In the genomic region with DNA sequence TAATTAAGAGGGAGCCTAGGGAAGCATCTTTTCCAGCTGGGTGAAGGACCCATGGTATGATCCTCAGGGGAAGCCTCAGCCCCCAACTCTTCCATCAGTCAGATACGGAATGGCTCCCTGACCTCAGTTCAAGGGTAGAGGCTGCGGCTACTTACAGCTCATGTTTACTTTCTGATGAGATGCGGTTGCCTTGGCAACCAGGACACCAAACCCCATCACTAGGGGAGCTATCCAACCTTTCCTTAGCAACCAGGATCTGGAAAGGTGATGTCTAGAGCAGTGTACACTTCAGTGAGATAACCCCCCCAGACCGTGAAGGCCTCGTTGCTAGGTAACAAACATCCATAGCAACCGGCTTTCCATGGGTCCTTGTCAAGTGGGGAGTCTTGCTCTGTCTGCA, we compare ENCODE assay signal across 1 mouse cellular context.
TF ChIP-seq lines count a peak whose summit lies in the region.

No protein-coding gene starts in this region.

TF ChIP-seq in MEL, 35 proteins besides CTCF, POLR2A, EP300 and RAD21 (continued from another document):
- no peak for TF ChIP-seq CHD1 (IDR thresholded peaks at IDR 0.05; ENCODE audit: low read depth, low read length)
- TF ChIP-seq KAT2A (conservative IDR thresholded peaks at IDR 0.05; ENCODE audit: low read depth, low read length): no peak
- TF ChIP-seq MAZ (IDR thresholded peaks at IDR 0.05; ENCODE audit: low read depth, low read length): no peak
- TF ChIP-seq ZKSCAN1 (IDR thresholded peaks at IDR 0.05; ENCODE audit: low read depth, low read length): no peak
- TF ChIP-seq GATA1 (IDR thresholded peaks at IDR 0.05; ENCODE audit: low read depth, low read length): no peak
- no peak for TF ChIP-seq ZMIZ1 (IDR thresholded peaks at IDR 0.05; ENCODE audit: low read depth, low read length)
- no peak for TF ChIP-seq TCF12 (IDR thresholded peaks at IDR 0.05; ENCODE audit: low read depth, low read length)
- no peak for TF ChIP-seq MYC (IDR thresholded peaks at IDR 0.05; ENCODE audit: low read depth, low read length)
- TF ChIP-seq TBP (IDR thresholded peaks at IDR 0.05; ENCODE audit: low read depth, low read length): no peak
- no peak for TF ChIP-seq ETS1 (IDR thresholded peaks at IDR 0.05; ENCODE audit: low read depth, low read length)
- no peak for TF ChIP-seq TAL1 (IDR thresholded peaks at IDR 0.05; ENCODE audit: low read length)
- no peak for TF ChIP-seq USF2 (IDR thresholded peaks at IDR 0.05; ENCODE audit: borderline replicate concordance in 1 of 2, insufficient read depth in 1 of 2, low read depth in 1 of 2, low read length in 2 of 2)
- no peak for TF ChIP-seq MAFK (IDR thresholded peaks at IDR 0.05; ENCODE audit: borderline replicate concordance, low read depth, low read length)
